Mouse (Mus musculus): ENCODE results near the gene Ntpcr.

DNA sequence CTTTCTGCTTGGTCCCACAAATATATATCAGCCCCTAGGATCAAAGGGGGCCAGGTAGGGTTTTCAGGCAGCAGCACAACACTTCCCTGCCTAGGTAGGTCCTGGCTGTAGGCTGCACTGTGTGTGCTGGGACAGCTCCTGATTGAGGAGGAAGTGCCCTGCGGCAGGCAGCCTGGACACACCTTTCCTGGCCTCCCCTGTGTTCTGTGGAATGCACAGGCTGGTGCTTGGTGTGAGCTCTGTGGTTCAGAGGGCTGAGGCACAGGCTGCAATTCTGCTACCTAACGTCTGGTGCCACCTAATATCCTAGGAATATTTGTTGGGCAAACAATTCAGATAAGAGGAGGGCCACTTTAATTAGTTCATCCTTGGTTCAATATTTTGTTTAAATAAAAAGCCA is 12.1 kb downstream of the Ntpcr start:
- TF ChIP-seq CTCF (IDR thresholded peaks at IDR 0.05; ENCODE audit: borderline replicate concordance, insufficient read depth, low read length): no peak
- no peak for TF ChIP-seq POLR2A (IDR thresholded peaks at IDR 0.05; ENCODE audit: low read depth, low read length)

Data from embryonic fibroblast, embryonic 13.5 days (primary cell).